Mouse (Mus musculus): ENCODE data around the gene Focad. TPM values are rescaled to one million over a fixed set of nuclear protein-coding genes. Genes with fewer than 3 reads are reported as not detected.

The Focad gene
- polyA plus RNA-seq, 1 experiment from 2014 or later: 8.6 TPM

GRCm38 (mm10) chr4:88314898-88315297 lies 220.5 kb downstream of the Focad start:
- no peaks in the 10 kb centered on the region for H3K4me1 ChIP-seq
- H3K4me3 ChIP-seq: no peak overlapping the region
- no peaks in the 10 kb centered on the region for H3K36me3 ChIP-seq
- ATAC-seq (ENCODE audit: extremely low read depth, insufficient number of reproducible peaks, low FRiP score, low TSS enrichment): no peak
- H3K4me2 ChIP-seq: no peak overlapping the region
- H3K27me3 ChIP-seq (replicated peaks): no peaks in the 10 kb centered on the region
- no peak overlapping the region for H3K27ac ChIP-seq (replicated peaks)
- 81% methylated on average over 3 of the region's 3 CpGs for whole genome bisulfite sequencing
- H3K9me3 ChIP-seq: no peaks in the 10 kb centered on the region
- no peak overlapping the region for H3K9ac ChIP-seq

- Histone ChIP-seq H3K27ac (replicated peaks) (no peak overlapping the region), H3K4me3 (no peak overlapping the region), H3K9me3 (no peaks in the 10 kb centered on the region), H3K36me3 (no peaks in the 10 kb centered on the region), H3K27me3 (replicated peaks) (no peaks in the 10 kb centered on the region), H3K4me1 (no peaks in the 10 kb centered on the region), H3K4me2 (no peak overlapping the region), H3K9ac (no peak overlapping the region)
- no peak for ATAC-seq (ENCODE audit: extremely low read depth, insufficient number of reproducible peaks, low FRiP score, low TSS enrichment)
- 88% methylated on average over 1 of the region's 1 CpGs for WGBS
Observed at GRCm38 (mm10) chr4:88320067-88320466, 225.6 kb downstream of the Focad start.

- Histone ChIP-seq H3K27me3 (replicated peaks) (no peaks in the 10 kb centered on the region), H3K4me1 (no peaks in the 10 kb centered on the region), H3K27ac (replicated peaks) (no peak overlapping the region), H3K4me2 (no peak overlapping the region), H3K4me3 (no peak overlapping the region), H3K36me3 (no peaks in the 10 kb centered on the region), H3K9me3 (no peaks in the 10 kb centered on the region), H3K9ac (no peak overlapping the region)
- ATAC-seq (ENCODE audit: extremely low read depth, insufficient number of reproducible peaks, low FRiP score, low TSS enrichment): no peak
- WGBS: 77% methylated on average over 5 of the region's 5 CpGs
Observed at GRCm38 (mm10) chr4:88325392-88325791, 231.0 kb downstream of the Focad start.

- 57% methylated on average over 4 of the region's 4 CpGs for WGBS
- no peak overlapping the region for H3K4me3 ChIP-seq
Observed at GRCm38 (mm10) chr4:88334533-88334932, 240.1 kb downstream of the Focad start.

GRCm38 (mm10) chr4:88336753-88337152 lies 242.3 kb downstream of the Focad start:
- H3K9me3 ChIP-seq: no peaks in the 10 kb centered on the region
- H3K4me2 ChIP-seq: no peak overlapping the region
- H3K36me3 ChIP-seq: no peaks in the 10 kb centered on the region
- H3K4me3 ChIP-seq: no peak overlapping the region
- H3K27me3 ChIP-seq (replicated peaks): no peaks in the 10 kb centered on the region
- 51% methylated on average over 2 of the region's 2 CpGs for WGBS
- no peak overlapping the region for H3K9ac ChIP-seq
- no peaks in the 10 kb centered on the region for H3K4me1 ChIP-seq
- H3K27ac ChIP-seq (replicated peaks): no peak overlapping the region
- ATAC-seq (ENCODE audit: extremely low read depth, insufficient number of reproducible peaks, low FRiP score, low TSS enrichment): no peak

More at GRCm38 (mm10) chr4:88334533-88334932, 240.1 kb downstream of the Focad start:
- H3K4me2 ChIP-seq: no peak overlapping the region
- H3K27me3 ChIP-seq (replicated peaks): no peaks in the 10 kb centered on the region
- no peak overlapping the region for H3K9ac ChIP-seq
- no peaks in the 10 kb centered on the region for H3K4me1 ChIP-seq
- ATAC-seq (ENCODE audit: extremely low read depth, insufficient number of reproducible peaks, low FRiP score, low TSS enrichment): no peak
- H3K36me3 ChIP-seq: no peaks in the 10 kb centered on the region
- H3K9me3 ChIP-seq: no peaks in the 10 kb centered on the region
- no peak overlapping the region for H3K27ac ChIP-seq (replicated peaks)

- Histone ChIP-seq H3K4me3 (no peak overlapping the region), H3K9ac (no peak overlapping the region), H3K36me3 (no peaks in the 10 kb centered on the region), H3K27me3 (replicated peaks) (no peaks in the 10 kb centered on the region), H3K4me2 (no peak overlapping the region), H3K27ac (replicated peaks) (no peak overlapping the region), H3K9me3 (no peaks in the 10 kb centered on the region), H3K4me1 (no peaks in the 10 kb centered on the region)
- 65% methylated on average over 2 of the region's 2 CpGs for WGBS
- no peak for ATAC-seq (ENCODE audit: extremely low read depth, insufficient number of reproducible peaks, low FRiP score, low TSS enrichment)
Observed at GRCm38 (mm10) chr4:88337365-88337764, 242.9 kb downstream of the Focad start.

- H3K4me1 ChIP-seq: no peaks in the 10 kb centered on the region
- no peak overlapping the region for H3K9ac ChIP-seq
- no peaks in the 10 kb centered on the region for H3K27me3 ChIP-seq (replicated peaks)
- no peak overlapping the region for H3K4me3 ChIP-seq
- H3K9me3 ChIP-seq: no peaks in the 10 kb centered on the region
- no peak overlapping the region for H3K27ac ChIP-seq (replicated peaks)
- ATAC-seq (ENCODE audit: extremely low read depth, insufficient number of reproducible peaks, low FRiP score, low TSS enrichment): no peak
- 71% methylated on average over 5 of the region's 5 CpGs for WGBS
- no peak overlapping the region for H3K4me2 ChIP-seq
- H3K36me3 ChIP-seq: no peaks in the 10 kb centered on the region
Observed at GRCm38 (mm10) chr4:88338130-88338529, 243.7 kb downstream of the Focad start.

- Histone ChIP-seq H3K4me2 (no peak overlapping the region), H3K9ac (no peak overlapping the region), H3K4me1 (no peaks in the 10 kb centered on the region), H3K9me3 (no peaks in the 10 kb centered on the region), H3K27ac (replicated peaks) (no peak overlapping the region), H3K36me3 (no peaks in the 10 kb centered on the region), H3K4me3 (no peak overlapping the region), H3K27me3 (replicated peaks) (no peaks in the 10 kb centered on the region)
- 85% methylated on average over 11 of the region's 11 CpGs for WGBS
- ATAC-seq (ENCODE audit: extremely low read depth, insufficient number of reproducible peaks, low FRiP score, low TSS enrichment): no peak
Observed at GRCm38 (mm10) chr4:88344468-88344867, 250.0 kb downstream of the Focad start.

GRCm38 (mm10) chr4:88345065-88345464 lies 250.6 kb downstream of the Focad start:
- H3K4me1 ChIP-seq: no peaks in the 10 kb centered on the region
- no peak for ATAC-seq (ENCODE audit: extremely low read depth, insufficient number of reproducible peaks, low FRiP score, low TSS enrichment)
- WGBS: 71% methylated on average over 4 of the region's 4 CpGs

GRCm38 (mm10) chr4:88345938-88346337 lies 251.5 kb downstream of the Focad start:
- H3K27me3 ChIP-seq (replicated peaks): no peaks in the 10 kb centered on the region
- H3K4me2 ChIP-seq: no peak overlapping the region
- ATAC-seq (ENCODE audit: extremely low read depth, insufficient number of reproducible peaks, low FRiP score, low TSS enrichment): no peak
- no peaks in the 10 kb centered on the region for H3K9me3 ChIP-seq
- H3K36me3 ChIP-seq: no peaks in the 10 kb centered on the region
- 77% methylated on average over 8 of the region's 8 CpGs for WGBS
- H3K4me3 ChIP-seq: no peak overlapping the region
- no peaks in the 10 kb centered on the region for H3K4me1 ChIP-seq
- H3K27ac ChIP-seq (replicated peaks): no peak overlapping the region
- H3K9ac ChIP-seq: no peak overlapping the region

More at GRCm38 (mm10) chr4:88345065-88345464, 250.6 kb downstream of the Focad start:
- H3K4me2 ChIP-seq: no peak overlapping the region
- no peaks in the 10 kb centered on the region for H3K9me3 ChIP-seq
- H3K27me3 ChIP-seq (replicated peaks): no peaks in the 10 kb centered on the region
- no peak overlapping the region for H3K4me3 ChIP-seq
- no peaks in the 10 kb centered on the region for H3K36me3 ChIP-seq
- no peak overlapping the region for H3K27ac ChIP-seq (replicated peaks)
- H3K9ac ChIP-seq: no peak overlapping the region

- H3K9ac ChIP-seq: no peak overlapping the region
- 2% methylated on average over 4 of the region's 4 CpGs for WGBS
- H3K27me3 ChIP-seq (replicated peaks): no peaks in the 10 kb centered on the region
- H3K27ac ChIP-seq (replicated peaks): no peak overlapping the region
- no peaks in the 10 kb centered on the region for H3K4me1 ChIP-seq
- H3K9me3 ChIP-seq: no peaks in the 10 kb centered on the region
- no peak overlapping the region for H3K4me3 ChIP-seq
- ATAC-seq (ENCODE audit: extremely low read depth, insufficient number of reproducible peaks, low FRiP score, low TSS enrichment): no peak
- no peaks in the 10 kb centered on the region for H3K36me3 ChIP-seq
- no peak overlapping the region for H3K4me2 ChIP-seq
Observed at GRCm38 (mm10) chr4:88350910-88351309, 256.5 kb downstream of the Focad start.

- no peak for ATAC-seq (ENCODE audit: extremely low read depth, insufficient number of reproducible peaks, low FRiP score, low TSS enrichment)
- no peaks in the 10 kb centered on the region for H3K27me3 ChIP-seq (replicated peaks)
- H3K9ac ChIP-seq: no peak overlapping the region
- no peak overlapping the region for H3K4me3 ChIP-seq
- no peaks in the 10 kb centered on the region for H3K4me1 ChIP-seq
- no peaks in the 10 kb centered on the region for H3K9me3 ChIP-seq
- WGBS: 55% methylated on average over 2 of the region's 2 CpGs
- peaks cover 4% of the 10 kb centered on the region; the same call in 1 of the 2 replicates for H3K36me3 ChIP-seq
- H3K27ac ChIP-seq (replicated peaks): no peak overlapping the region
- H3K4me2 ChIP-seq: no peak overlapping the region
Observed at GRCm38 (mm10) chr4:88356652-88357051, 262.2 kb downstream of the Focad start.
